Mouse (Mus musculus) frontal cortex, postnatal 25 days (tissue): ENCODE results near the gene Cd300lg.
A peak's percentile ranks its signal among the peaks of the same experiment; 100 is the strongest.

ENCODE experiments used
- DNase-seq, 2 experiments: peaks; one replicate each; pipeline ENCODE4 v3.0.0; 2022; ENCODE audit warnings: low spot score in 2 of 2

The Cd300lg gene

GRCm38 (mm10) chr11:102041350-102041949, at the start of gene Cd300lg:
Cd300lg (plus strand) TSS chr11:102041509.
- no peak for DNase-seq

GRCm38 (mm10) chr11:101991813-101992212, 49.5 kb upstream of the Cd300lg start:
- DNase-seq, result no peak

- no peak for DNase-seq
Observed at GRCm38 (mm10) chr11:101992411-101992810, 48.9 kb upstream of the Cd300lg start.

- no peak for DNase-seq
Observed at GRCm38 (mm10) chr11:101994100-101994499, 47.2 kb upstream of the Cd300lg start.

DNA sequence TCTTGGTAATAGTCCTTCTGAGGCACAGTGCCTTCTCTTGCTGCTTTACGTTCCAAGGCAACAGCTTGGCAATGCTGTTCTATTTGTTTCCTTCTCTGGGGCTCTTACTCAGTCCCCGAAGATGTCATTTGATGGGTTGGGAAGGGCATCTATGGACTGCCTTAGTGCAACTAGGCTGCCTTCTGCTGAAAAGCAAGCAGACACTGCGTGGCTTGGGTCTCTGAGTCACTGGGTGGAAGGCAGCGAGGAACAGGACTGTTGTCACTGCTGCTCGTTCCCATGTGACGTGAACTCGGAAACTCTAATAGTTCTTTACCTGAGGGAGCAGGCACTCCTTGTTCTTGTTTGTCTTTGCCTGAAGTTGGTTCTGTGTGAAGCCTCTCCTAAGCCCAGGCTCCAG, 45.4 kb upstream of the Cd300lg start:
- no peak for DNase-seq

DNA sequence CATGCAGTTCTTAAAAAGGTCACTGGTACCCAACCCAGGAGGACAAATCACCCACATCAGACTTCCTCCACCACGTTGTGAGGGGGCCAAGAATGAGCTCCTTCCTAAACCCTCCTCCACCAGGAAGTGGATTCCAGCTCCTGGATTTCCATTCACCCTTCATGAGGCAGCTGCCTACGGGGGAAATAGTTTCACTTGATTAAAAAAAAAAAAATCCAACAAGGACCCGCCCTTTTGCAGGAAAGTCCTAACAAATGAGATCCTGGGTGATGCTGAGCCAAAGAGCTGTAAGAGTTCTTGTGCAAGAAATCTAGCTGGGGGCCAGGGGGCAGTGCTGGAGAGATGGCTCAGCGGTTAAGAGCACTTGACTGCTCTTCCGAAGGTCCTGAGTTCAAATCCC, 43.1 kb upstream of the Cd300lg start:
- DNase-seq, result no peak

DNA sequence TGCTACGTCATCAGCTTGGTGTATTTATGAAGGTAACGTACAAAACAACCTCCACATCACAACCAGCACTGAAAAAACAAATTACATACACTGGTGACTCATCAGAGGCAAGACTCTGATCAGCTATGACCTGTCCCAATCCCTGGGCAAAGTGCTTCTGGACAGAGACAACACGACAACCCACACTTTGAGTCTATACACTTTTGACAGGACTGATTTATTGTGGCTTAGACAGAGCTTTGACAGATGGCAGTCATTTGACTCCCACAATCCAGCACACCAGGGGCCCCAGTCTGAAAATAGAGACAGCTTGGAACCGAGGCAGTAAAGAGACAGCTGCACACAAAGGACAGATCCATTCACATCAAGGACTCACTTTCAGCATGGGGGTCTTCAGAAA, 41.8 kb upstream of the Cd300lg start:
- no peak for DNase-seq

- DNase-seq, result no peak
Observed at GRCm38 (mm10) chr11:102004251-102004650, 37.1 kb upstream of the Cd300lg start.

DNA sequence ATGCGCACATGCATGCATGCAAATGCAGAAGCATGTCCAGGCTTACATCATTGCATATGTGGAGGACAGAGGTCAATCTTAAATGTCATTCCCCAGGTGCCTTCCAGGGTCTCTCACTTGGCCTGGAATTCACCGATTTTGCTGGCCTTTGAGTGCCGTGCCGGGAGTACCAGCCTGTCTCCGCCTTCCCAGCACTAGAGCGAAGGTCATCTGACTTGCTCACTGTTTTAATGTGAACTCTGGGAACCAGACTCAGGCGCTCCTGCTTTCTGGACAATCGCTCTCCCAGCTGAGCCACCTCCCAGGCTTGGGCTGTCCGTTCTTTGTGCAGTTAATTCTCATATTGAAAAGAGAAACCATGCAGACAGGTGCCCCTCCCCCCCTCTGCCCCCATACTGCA, 35.0 kb upstream of the Cd300lg start:
- DNase-seq, result no peak

DNA sequence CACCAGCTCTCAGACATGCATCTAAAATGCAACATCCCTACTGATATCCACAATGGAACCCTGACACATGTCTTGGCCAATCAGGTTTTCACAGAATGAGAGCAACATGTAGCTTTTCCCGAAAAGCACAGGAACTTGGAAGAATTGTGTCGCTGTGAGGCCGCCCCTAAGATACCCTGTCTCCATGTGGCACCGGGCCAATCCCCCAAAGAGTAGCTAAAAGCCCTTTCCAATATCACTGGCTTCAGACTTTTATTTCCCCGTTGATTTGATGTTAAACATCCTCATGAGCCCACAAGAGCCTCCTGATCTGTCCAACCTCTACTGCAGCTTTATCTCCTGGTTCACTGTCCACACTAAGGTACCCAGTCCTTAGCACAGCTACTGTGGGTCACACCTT, 34.6 kb upstream of the Cd300lg start:
- DNase-seq, result no peak

- DNase-seq, result no peak
Observed at GRCm38 (mm10) chr11:102008372-102008771, 32.9 kb upstream of the Cd300lg start.

DNA sequence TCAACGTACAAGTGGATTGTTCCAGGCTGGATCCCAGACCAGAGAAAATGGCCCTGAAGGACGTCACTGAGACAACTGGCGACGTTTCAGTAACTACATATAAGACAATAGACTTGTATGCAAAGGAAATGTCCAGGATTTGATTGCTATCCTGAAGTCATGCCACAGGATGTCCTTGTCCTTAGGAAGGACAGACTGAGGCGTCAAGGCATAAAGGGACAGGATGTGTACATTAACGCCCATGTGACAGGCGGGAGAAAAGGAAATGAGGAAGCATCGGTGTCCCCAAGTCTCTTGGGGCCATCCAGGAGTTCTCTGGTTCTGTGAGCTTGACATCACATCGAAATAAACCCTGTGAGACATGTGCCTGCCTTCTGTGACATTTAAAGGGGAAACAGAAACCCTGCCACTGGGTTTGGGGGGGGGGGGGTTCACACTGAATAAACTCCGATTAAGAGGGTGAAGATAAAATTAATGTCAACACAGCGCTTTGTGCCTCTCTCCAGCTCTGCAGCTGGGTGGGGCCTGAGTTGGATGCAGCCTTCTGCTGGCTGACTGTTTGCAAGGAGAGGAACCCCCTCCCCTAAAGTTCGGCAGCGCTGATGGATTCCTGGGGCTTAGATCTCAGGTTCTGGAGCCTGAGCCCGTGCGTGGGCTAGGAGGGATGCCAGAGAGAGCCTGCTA, 32.2 kb upstream of the Cd300lg start:
- DNase-seq, result no peak

GRCm38 (mm10) chr11:102010140-102010539, 31.2 kb upstream of the Cd300lg start:
- DNase-seq, result no peak

GRCm38 (mm10) chr11:102011510-102011909, 29.8 kb upstream of the Cd300lg start:
- DNase-seq, result no peak

- no peak for DNase-seq
Observed at GRCm38 (mm10) chr11:102013201-102013600, 28.1 kb upstream of the Cd300lg start.

GRCm38 (mm10) chr11:102015472-102015871, 25.8 kb upstream of the Cd300lg start:
- no peak for DNase-seq

DNA sequence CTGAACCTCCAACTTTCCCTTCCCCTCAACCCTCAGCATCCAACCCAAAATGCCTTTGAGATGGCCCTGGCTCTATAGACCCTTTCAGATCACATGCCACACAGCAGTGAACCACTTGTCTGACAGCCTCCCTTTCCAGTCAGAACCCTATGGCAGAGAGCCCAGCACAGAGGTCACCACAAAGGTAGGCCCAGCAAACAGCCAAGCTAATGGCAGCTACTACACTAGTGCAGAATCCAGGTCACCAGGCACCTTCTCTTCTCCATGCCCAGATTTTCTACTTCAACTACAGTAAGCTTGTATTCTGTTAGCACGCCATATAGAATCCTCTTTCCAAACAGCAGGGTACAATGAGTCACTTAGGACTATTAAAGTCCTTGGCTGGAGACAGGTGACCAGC, 25.2 kb upstream of the Cd300lg start:
- no peak for DNase-seq

DNA sequence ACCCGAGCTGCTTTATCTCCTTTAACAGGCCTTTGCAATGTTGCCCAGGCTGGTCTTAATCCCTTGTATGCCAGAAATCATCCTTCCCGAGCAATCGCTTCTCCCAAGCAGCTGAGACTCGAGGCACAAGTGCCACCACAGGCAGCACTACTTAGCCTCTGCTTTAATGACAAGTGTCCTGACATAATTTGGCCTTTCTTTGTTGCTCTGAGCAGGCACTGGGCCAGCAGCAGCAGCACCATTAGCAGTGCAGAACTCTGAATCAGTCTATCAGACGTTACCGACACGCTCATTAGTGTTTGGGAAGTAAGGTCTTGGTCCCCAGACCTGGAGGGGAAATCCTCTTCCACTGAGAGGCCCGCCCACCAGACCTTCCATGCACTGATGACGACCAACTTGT, 21.6 kb upstream of the Cd300lg start:
- DNase-seq, result no peak

DNA sequence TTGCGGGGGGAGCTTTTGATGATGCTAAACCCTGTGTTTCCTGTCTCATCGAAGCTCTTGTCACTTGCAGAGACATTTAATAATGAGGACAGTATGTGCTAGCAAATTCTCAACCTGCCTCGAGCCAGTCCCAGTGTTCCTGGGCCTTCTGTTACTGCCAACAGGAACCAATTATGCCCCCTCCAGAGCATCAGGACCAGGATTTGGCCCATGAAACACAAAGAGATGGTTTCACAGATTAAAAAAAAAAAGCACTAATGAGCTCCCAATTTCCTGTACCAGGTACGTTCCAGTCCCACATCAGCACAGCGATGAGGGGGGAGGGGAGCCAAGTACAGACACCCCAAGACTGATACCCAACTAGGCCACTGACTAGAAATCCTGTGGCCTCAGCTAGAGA, 20.1 kb upstream of the Cd300lg start:
- no peak for DNase-seq

DNA sequence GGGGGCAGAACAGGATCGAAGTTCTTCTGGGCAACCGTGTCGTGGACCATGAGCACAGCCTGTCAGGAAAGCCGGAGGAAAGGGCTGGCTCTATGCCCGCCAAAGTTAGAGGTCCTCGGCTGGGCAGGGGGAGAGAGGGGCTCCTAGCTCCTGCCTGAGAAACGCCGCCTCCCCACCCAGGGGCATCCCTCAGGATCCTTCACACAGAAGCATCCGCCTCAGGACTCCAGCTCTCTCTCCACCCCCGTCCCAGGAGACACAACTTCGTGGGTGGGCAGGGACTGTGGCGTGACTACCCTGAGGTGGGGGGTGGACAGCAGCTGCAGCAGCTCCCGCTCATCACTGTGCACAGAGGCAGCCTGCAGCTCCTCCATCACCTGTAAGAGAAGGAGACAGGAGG, 17.9 kb upstream of the Cd300lg start:
- peak in 1 of 2 experiments; percentile 28 for DNase-seq

GRCm38 (mm10) chr11:102024084-102024758, 17.1 kb upstream of the Cd300lg start:
- no peak for DNase-seq

GRCm38 (mm10) chr11:102024875-102025274, 16.4 kb upstream of the Cd300lg start:
- DNase-seq, result no peak

- DNase-seq, result no peak
Observed at GRCm38 (mm10) chr11:102025354-102025753, 16.0 kb upstream of the Cd300lg start.
